Mouse (Mus musculus) C2C12 (cell line): ENCODE measurements around the gene 1700011L22Rik.

Source experiments
- CTCF ChIP-seq: IDR thresholded peaks from one replicate; pipeline ENCODE4 v1.5.1; 2011; ENCODE audit not compliant: control insufficient read depth, insufficient read depth, insufficient read length
- MAX ChIP-seq: IDR thresholded peaks from one replicate; pipeline ENCODE4 v1.6.1; 2011; ENCODE audit warnings: mild to moderate bottlenecking, control low read depth

DNA sequence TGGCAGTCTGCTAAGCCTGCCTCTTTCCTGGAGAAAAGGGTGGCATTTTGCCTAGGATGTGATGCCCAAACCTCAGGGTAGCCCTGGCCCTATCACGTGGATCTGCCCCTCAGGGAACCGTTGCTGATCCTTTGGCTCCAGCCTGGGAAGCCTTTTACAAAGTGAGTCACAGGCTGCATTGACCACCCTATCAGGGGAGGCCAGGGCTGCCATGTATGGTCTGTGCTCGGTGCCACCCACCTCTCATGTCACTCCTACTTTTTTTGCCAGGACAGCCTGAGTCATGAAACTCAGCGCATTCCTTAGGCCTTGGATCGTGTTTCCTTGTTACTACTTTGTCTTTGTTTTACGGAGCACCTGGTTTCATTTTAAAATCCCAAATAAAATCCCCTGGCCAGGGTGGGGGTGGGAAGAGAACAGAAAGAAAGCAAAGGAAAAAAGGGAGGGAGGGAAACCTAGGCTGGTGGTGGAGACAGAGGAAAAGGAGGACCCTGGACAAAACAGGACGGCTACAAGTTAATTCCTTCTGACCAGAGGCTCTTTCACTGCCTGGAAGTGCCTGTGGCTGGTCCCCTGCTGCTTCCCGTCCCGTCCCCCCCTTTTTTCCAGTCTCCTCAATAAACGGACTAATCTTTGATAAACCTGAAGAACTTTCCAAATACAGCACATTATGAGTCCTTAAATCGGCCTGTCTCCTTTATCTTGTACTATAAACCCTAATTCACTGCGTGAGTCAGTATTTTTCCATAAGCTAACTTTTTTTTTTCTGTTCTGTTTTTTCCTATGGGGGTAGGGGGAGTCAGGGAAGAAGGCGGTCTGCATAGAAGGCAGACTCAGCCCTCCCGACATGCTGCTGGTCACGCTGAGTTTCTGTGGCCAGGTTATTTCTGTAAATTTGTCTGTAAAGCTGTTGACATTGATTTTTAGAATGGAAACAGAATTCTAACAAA is 39.4 kb downstream of the 1700011L22Rik start:
- TF ChIP-seq CTCF = no peak
- no peak for TF ChIP-seq MAX
